Mouse (Mus musculus): Measurements from ENCODE around the gene Zfp712. TPM values are rescaled to one million over a fixed set of nuclear protein-coding genes. Genes with fewer than 3 reads are reported as not detected.

Zfp712 gene
- total RNA-seq (2015) (4.2 and 6.2 TPM in 2 replicates), total RNA-seq (2017) (4.3 and 5.5 TPM in 2 replicates)

DNA sequence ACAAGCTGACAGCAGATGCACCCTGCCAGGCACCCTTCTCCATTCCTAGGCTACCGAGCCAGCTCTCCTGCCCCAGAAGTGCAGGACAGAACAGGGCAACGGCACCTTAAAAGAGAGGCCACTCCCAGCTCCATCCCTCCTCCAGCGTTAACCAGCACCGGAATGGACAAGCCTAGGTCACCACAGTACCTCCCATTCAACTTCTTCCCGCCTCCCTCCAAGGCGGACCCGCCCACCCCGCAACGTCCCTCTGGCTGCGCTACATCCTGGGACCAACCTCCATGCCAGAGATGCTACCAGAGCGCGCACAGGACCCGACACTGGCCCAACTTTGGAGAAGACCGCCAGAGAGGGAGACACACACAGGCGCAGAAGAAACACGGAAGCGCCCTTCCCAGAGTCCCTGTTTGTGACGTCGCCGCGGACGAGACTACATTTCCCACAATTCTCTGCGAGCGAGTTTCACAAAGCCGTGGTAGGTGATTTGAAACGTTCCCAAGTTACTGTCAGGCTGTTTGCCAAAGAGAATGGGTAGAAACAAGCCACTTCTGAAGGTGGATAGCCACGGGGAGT is at the start of gene Zfp712:
TSS of gene Zfp712 (minus strand) at position 385 of the 573 bp plus-strand sequence.
- ATAC-seq (ENCODE audit: poor library complexity, severe bottlenecking), result peak; percentile 93

DNA sequence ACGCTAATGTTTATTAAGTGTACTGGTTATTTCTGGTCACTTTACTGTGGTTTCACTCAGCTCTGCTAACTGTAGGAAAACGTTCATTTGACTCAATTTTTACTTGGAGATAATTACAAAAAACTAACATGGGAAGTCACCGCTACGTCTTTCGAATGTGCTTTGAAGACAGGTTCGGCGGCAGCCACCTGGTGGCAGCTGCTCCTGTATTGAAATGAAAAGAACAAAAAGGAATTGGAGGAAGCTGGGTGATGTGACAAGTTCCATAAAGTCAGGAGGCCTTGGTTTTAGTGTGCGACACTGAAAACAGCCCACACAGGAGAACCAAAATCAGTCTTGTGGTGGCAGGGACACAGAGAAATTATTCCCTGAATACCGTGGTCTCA is 47.8 kb upstream of the Zfp712 start:
- ATAC-seq (ENCODE audit: poor library complexity, severe bottlenecking), result peak; percentile 72

GRCm38 (mm10) chr13:67108194-67108820 is 47.3 kb upstream of the Zfp712 start, which contains the start of gene Gm28557:
Gm28557 (minus strand) TSS chr13:67108604.
- ATAC-seq (ENCODE audit: poor library complexity, severe bottlenecking), result peak; percentile 95

DNA sequence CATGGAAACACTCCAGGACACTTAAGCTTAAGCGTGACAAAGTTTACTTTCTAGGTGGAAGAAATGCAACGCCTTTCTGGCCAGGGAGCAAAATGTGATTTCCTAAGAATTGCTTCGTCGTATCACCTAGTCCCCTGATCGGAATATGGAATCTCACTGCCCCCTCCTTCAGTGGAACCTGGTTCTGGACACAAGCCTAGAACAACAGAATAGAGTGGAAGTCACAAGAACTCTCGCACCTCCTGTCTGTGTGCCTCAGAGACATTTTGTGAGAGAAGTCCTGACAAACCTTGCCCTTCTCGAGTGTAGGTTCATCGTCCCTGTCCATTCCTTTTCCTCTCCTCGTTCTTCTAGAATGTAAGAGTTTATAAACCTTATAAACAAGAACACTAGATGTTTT is 46.7 kb upstream of the Zfp712 start:
- ATAC-seq (ENCODE audit: poor library complexity, severe bottlenecking), result no peak

GRCm38 (mm10) chr13:67097876-67098275 is 36.9 kb upstream of the Zfp712 start, which contains the start of gene Zfp708:
Zfp708 (minus strand) TSS chr13:67097976.
- no peak for ATAC-seq (ENCODE audit: poor library complexity, severe bottlenecking)

- no peak for ATAC-seq (ENCODE audit: poor library complexity, severe bottlenecking)
Measured at GRCm38 (mm10) chr13:67090154-67090553, 29.2 kb upstream of the Zfp712 start.

DNA sequence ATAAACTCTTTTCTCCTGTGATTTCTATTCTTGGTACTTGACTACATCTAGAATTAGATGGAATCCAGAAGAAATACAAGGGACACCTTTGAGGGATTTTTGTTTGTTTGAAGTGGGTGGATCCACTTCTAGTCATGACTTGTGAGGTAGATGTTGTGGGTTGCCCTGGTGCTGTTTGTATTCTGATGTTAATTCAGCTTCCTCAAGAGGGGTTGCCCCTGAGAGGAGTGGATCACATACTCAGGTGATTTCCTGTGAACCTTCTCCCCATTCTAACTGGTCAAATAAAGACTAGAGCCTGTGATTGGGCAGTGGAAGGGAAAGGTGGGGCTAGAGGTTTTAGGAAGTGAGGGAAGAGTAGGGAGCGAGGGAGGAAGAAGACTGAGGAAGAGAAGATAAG is 21.0 kb upstream of the Zfp712 start:
- no peak for ATAC-seq (ENCODE audit: poor library complexity, severe bottlenecking)

- ATAC-seq (ENCODE audit: poor library complexity, severe bottlenecking), result peak; percentile 93
Measured at GRCm38 (mm10) chr13:67081142-67081713, 20.3 kb upstream of the Zfp712 start.

GRCm38 (mm10) chr13:67077244-67077643 is 16.3 kb upstream of the Zfp712 start:
- no peak for ATAC-seq (ENCODE audit: poor library complexity, severe bottlenecking)

GRCm38 (mm10) chr13:67072786-67073185 is 11.8 kb upstream of the Zfp712 start:
- ATAC-seq (ENCODE audit: poor library complexity, severe bottlenecking), result no peak

DNA sequence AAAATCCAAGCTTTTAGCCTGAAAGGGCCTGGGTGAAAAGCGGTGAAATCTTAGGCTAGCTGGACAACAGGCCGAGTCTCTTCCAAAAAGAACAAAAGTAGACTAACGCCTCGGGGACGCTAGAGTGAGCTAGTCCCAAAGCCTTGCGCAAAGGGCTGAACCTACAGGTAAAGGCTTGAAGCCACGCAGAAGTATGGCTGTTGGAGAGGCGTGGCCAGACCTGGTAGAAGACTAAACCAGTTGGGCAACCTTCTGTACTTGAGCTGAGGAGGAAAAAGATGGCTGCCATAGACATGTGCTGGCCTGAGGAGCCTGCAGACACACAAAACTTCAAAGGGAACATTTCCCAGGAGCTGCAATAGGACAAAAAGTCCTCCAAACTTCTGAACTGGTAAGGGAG is 4.4 kb upstream of the Zfp712 start:
- no peak for ATAC-seq (ENCODE audit: poor library complexity, severe bottlenecking)

GRCm38 (mm10) chr13:67062427-67062826 is 1.5 kb upstream of the Zfp712 start:
- ATAC-seq (ENCODE audit: poor library complexity, severe bottlenecking), result no peak

- peak; percentile 14 for ATAC-seq (ENCODE audit: poor library complexity, severe bottlenecking)
Measured at GRCm38 (mm10) chr13:67060161-67060785, 697 bp downstream of the Zfp712 start.

Other genes with a start within 250 kb of the Zfp712 start
- gene Gm10767, start 156.3 kb downstream of the Zfp712 start, total RNA-seq (2015), result 0.68 TPM in 1 of 2 replicates, not detected in the other
- gene Gm10767, start 156.3 kb downstream of the Zfp712 start, total RNA-seq (2017), result 0.77 and 0.81 TPM in 2 replicates
- gene Zfp708, start 36.8 kb upstream of the Zfp712 start, total RNA-seq (2015), result 1.4 and 2.5 TPM in 2 replicates
- 0.95 and 1.4 TPM in 2 replicates for gene Zfp708, start 36.8 kb upstream of the Zfp712 start, total RNA-seq (2017)
- 0.62 and 2.7 TPM in 2 replicates for gene Gm28557, start 47.4 kb upstream of the Zfp712 start, total RNA-seq (2015)
- gene Gm28557, start 47.4 kb upstream of the Zfp712 start, total RNA-seq (2017), result 3.4 and 4.3 TPM in 2 replicates
- gene Rslcan18, start 55.1 kb upstream of the Zfp712 start, total RNA-seq (2015), result 0.78 and 0.85 TPM in 2 replicates
- gene Rslcan18, start 55.1 kb upstream of the Zfp712 start, total RNA-seq (2017), result 0.22 TPM in 1 of 2 replicates, not detected in the other
- 2.1 and 2.9 TPM in 2 replicates for gene Zfp759, start 60.5 kb upstream of the Zfp712 start, total RNA-seq (2015)
- 3.1 and 4.2 TPM in 2 replicates for gene Zfp759, start 60.5 kb upstream of the Zfp712 start, total RNA-seq (2017)
- gene Rsl1, start 112.0 kb upstream of the Zfp712 start, total RNA-seq (2015), result 6.5 and 7.5 TPM in 2 replicates
- 5.0 and 5.4 TPM in 2 replicates for gene Rsl1, start 112.0 kb upstream of the Zfp712 start, total RNA-seq (2017)
- gene Zfp455, start 133.3 kb upstream of the Zfp712 start, total RNA-seq (2015), result 2.7 and 3.6 TPM in 2 replicates
- 1.7 and 2.4 TPM in 2 replicates for gene Zfp455, start 133.3 kb upstream of the Zfp712 start, total RNA-seq (2017)
- 4.7 and 5.6 TPM in 2 replicates for gene Zfp458, start 217.3 kb upstream of the Zfp712 start, total RNA-seq (2015)
- gene Zfp458, start 217.3 kb upstream of the Zfp712 start, total RNA-seq (2017), result 2.9 and 4.3 TPM in 2 replicates
- 0.60 TPM in 1 of 2 replicates, not detected in the other for gene Zfp457, start 245.3 kb upstream of the Zfp712 start, total RNA-seq (2015)
- 0.65 TPM in 1 of 2 replicates, not detected in the other for gene Zfp457, start 245.3 kb upstream of the Zfp712 start, total RNA-seq (2017)

Data from megakaryocyte, adult 5-6 weeks (primary cell).